Comparison of ENCODE assay signal across 11 mouse cellular contexts in the genomic region with DNA sequence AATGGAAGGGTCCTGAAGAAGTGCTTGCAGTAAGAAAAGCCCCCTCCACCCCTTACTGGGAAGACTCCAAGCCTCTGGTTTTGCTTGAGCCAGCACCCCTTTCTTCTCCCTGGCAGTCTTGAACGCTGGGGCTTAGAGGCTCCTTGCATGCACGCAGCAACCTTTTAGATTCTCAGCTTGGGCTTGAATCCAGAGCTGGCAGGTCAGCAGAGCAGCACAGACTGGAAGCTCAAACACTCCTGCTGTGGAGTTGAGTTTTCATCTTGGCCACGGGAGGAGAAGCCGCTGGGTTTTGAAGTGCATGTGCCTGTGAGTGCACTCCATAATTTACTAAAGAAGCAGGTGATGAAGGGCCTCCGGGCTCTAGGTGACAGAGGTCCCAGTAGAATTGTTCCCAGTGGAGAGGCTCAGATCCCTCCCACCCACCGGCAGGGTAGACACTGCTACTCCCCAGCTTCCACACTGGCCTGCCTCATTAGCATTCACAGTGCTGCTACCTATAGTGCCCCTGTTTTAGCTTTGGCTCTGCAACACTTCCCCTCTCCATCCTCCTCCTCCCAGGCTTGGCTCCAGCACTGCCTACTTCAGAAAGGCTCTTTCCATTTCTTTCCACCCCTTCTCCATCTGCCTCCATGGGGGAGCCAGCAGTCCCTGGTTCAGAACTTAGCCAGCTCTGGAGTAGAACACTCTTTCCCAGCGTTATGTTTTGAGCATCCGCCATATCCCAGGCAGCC. TPM values are rescaled to one million over a fixed set of nuclear protein-coding genes. Genes with fewer than 3 reads are reported as not detected.
A peak's percentile ranks its signal among the peaks of the same experiment; 100 is the strongest.
DNase-seq lines count a peak whose midpoint lies in the region; ATAC-seq and TF ChIP-seq lines count a peak whose summit lies in the region.
"Had no signal": no experiment of that assay in that cellular context is flagged by ENCODE, and none has a peak within 500 bp of the region (broad histone marks: within the 10 kb centered on the region; RNA-seq: fewer than 3 reads in every experiment).

No protein-coding gene starts in this region.

- H3K27me3 ChIP-seq in heart, embryonic 14.5 days (ENCODE audit: control insufficient read depth, insufficient read depth, low read length) = no peaks in the 10 kb centered on the region
- no peaks in the 10 kb centered on the region for H3K27me3 ChIP-seq in neural tube, embryonic 15.5 days (replicated peaks)

- no peak overlapping the region for H3K9ac ChIP-seq in heart, embryonic 14.5 days (ENCODE audit: low read length)
- H3K9ac ChIP-seq in neural tube, embryonic 15.5 days (replicated peaks) = no peak overlapping the region

- peaks cover 92% of the 10 kb centered on the region for H3K36me3 ChIP-seq in heart, embryonic 14.5 days (ENCODE audit: control insufficient read depth, insufficient read depth, low read length)
- H3K36me3 ChIP-seq in neural tube, embryonic 15.5 days = no peaks in the 10 kb centered on the region

- H3K4me1 ChIP-seq in heart, embryonic 14.5 days (ENCODE audit: control insufficient read depth in 2 of 2, insufficient read depth in 2 of 2, low read length in 2 of 2) = peaks cover 45 to 79% of the 10 kb centered on the region in 2 experiments
- peaks cover 14% of the 10 kb centered on the region for H3K4me1 ChIP-seq in neural tube, embryonic 15.5 days

- intact Hi-C loops in heart, postnatal 36 days (cut with DNase I) = no loop called here
- intact Hi-C loops in gastrocnemius, postnatal 36 days (cut with DNase I) = loop anchor here (5.0 kb wide), 1 partner anchor 41 kb away; no protein-coding TSS in a partner anchor

- 60% methylated on average over 8 of the region's 8 CpGs for WGBS in heart, embryonic 14.5 days
- 57% methylated on average over 8 of the region's 8 CpGs for WGBS in neural tube, embryonic 15.5 days

- no peak overlapping the region for H3K4me3 ChIP-seq in heart, embryonic 14.5 days (ENCODE audit: control insufficient read depth in 1 of 2, insufficient read depth in 1 of 2, low read depth in 1 of 2, low read length in 2 of 2)
- H3K4me3 ChIP-seq in neural tube, embryonic 15.5 days (replicated peaks) = no peak overlapping the region
- no peak overlapping the region; the same call in 1 of the 2 replicates for H3K4me3 ChIP-seq in layer of hippocampus, adult 2 months
- H3K4me3 ChIP-seq: myocyte had no signal

- TF ChIP-seq CTCF in layer of hippocampus, adult 2 months (conservative IDR thresholded peaks at IDR 0.05) = no peak

- H3K9me3 ChIP-seq in heart, embryonic 14.5 days (ENCODE audit: control insufficient read depth, low read length) = no peaks in the 10 kb centered on the region; the same call in 1 of the 2 replicates
- no peaks in the 10 kb centered on the region for H3K9me3 ChIP-seq in neural tube, embryonic 15.5 days (replicated peaks)

- peak overlapping the region; percentile 31; a peak in 1 of 4 replicates for H3K27ac ChIP-seq in heart, embryonic 14.5 days (replicated peaks in 1 of 2; ENCODE audit: control insufficient read depth in 1 of 2, insufficient read depth in 1 of 2, low read depth in 2 of 2, low read length in 2 of 2)
- no peak overlapping the region; the same call in 1 of the 2 replicates for H3K27ac ChIP-seq in neural tube, embryonic 15.5 days (replicated peaks)
- H3K27ac ChIP-seq in layer of hippocampus, adult 2 months = peak overlapping the region; percentile 92

- ATAC-seq in heart, embryonic 14.5 days (ENCODE audit: insufficient number of reproducible peaks, insufficient read depth, low FRiP score, low read depth) = no peak
- ATAC-seq in neural tube, embryonic 15.5 days (ENCODE audit: low FRiP score) = peak; percentile 44; the same call in 1 of the 2 replicates
- ATAC-seq: intestine, postnatal 0 days; lung, postnatal 0 days had no signal

- no peak for DNase-seq in heart, postnatal 36 days
- DNase-seq in neural tube, embryonic 10.5 days (ENCODE audit: extremely low spot score, low spot score) = no peak
- DNase-seq in layer of hippocampus, adult 2 months (ENCODE audit: low spot score in 2 of 2) = peak; percentile 69 to 86
- DNase-seq in telencephalon, adult 2 months (ENCODE audit: low read depth, low spot score) = peak; percentile 94
- no peak for DNase-seq in gastrocnemius, postnatal 36 days
- DNase-seq in adrenal gland, adult 8-10 months = no peak

- H3K4me2 ChIP-seq in heart, embryonic 14.5 days (ENCODE audit: low read length) = no peak overlapping the region
- H3K4me2 ChIP-seq in neural tube, embryonic 15.5 days = no peak overlapping the region

RNA-seq across cellular contexts. Expression of gene Mical2, which starts 15.7 kb away (rescaled TPM):
- polyA plus RNA-seq in heart, embryonic 14.5 days (2014; fragmentation: Nextera tagmentation; extraction: Ambion mirVana) = 140 and 146 TPM in 2 replicates
- 100 to 1,000 TPM in 1 of 2 experiments, 10 to 100 TPM in 1; 80.8 to 101 TPM for total RNA-seq in heart, postnatal 36 days (2021)
- polyA plus RNA-seq in neural tube, embryonic 15.5 days (2015; fragmentation: Nextera tagmentation; extraction: Ambion mirVana) = 3.9 and 6.2 TPM in 2 replicates
- total RNA-seq in layer of hippocampus, adult 2 months (2021) = 100 to 1,000 TPM; 667 to 694 TPM
- total RNA-seq in gastrocnemius, postnatal 36 days (2021) = 100 to 1,000 TPM; 194 to 214 TPM
- total RNA-seq in adrenal gland, adult 8-10 months (2022) = 10 to 100 TPM in 2 of 4 experiments, 1 to 10 TPM in 2; 7.7 to 16.3 (median 10.9) TPM

Comparison
In these comparisons a context has a peak if more than half of its experiments do, and no peak if none do; other contexts are left out.
1. DNase-seq: peak in layer of hippocampus, adult 2 months (2 of 2) and telencephalon, adult 2 months (single experiment); none in heart, postnatal 36 days (0 of 2), neural tube, embryonic 10.5 days (single experiment), gastrocnemius, postnatal 36 days (0 of 2) and adrenal gland, adult 8-10 months (single experiment).
2. RNA of gene Mical2, which starts 15.7 kb away (total RNA-seq): 667 to 694 TPM in layer of hippocampus, adult 2 months, 194 to 214 TPM in gastrocnemius, postnatal 36 days and 80.8 to 101 TPM in heart, postnatal 36 days; 7.7 to 16.3 TPM in adrenal gland, adult 8-10 months; every median in the first group is over 4 times any median in the second.